Mouse (Mus musculus) left cerebral cortex, adult 11 months (tissue): Measurements from ENCODE around the gene Ica1l.
"Not testable (repeated sequence)": the region's sequence is repeated elsewhere in the genome, so short reads cannot be mapped to it uniquely, and the experiment has no call there.

Source experiments
- DNase-seq: peaks from one replicate; pipeline ENCODE4 v3.0.0; 2022; ENCODE audit warnings: low spot score

Gene Ica1l

DNA sequence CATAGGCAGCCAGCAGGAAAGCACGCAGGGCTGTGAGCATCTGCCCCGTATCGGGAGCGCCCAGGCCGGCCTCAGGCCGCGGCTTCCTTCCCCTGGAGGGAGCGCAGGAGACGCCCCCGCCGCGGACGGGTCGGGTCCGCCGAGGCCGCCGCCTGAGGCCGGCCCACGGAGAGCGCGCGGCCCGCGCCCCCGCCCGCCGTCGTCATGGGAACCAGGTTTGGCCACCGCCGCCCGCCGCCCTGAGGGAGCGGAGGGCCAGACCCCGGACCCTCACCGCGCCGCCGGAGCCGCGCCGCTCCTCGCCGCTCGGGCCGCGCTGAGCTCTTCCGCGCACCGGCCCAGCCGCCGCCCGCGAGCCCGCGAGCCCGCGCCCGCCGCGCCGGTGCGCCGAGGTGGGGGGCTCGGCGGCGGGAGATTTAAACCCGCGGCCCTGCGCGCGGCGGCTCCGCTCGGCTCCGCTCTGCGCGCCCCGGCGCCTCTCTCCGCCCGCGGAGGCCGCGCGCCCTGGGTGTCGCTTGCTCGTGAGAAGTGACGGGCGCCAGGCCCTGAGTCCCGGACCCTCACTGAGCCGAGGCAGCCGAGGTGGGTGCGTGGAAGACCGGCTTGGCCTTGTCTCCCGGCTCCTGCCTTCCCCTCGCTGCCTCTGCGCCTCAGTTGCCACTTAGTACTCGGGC lies at the start of gene Ica1l:
Gene Ica1l, minus strand, starts transcription at position 389 of the 674 bp plus-strand sequence.
- DNase-seq, result no peak

DNA sequence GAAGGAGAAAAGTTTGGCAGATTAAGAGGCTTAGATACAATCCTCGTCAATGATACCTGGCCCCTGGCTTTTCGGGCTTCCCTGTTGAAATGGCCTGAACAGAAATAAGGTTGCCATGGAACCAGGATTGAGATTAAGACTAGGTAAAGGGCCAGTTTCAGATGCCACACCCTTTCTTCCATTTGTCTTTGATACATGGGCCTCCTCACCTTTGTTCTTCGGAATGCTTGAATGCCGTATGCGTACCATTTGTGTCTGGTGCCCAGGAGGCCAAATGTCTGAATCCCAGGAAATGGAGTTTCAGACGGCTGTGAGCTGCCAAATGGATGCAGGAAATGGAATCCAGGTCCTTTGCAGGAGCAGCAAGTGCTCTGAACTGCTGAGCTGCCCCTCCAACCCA lies 33.4 kb upstream of the Ica1l start:
- DNase-seq, result no peak

GRCm38 (mm10) chr1:60075590-60075989 lies 32.6 kb upstream of the Ica1l start:
- no peak for DNase-seq

- DNase-seq, result no peak
Observed at GRCm38 (mm10) chr1:60074935-60075334, 32.0 kb upstream of the Ica1l start.

DNA sequence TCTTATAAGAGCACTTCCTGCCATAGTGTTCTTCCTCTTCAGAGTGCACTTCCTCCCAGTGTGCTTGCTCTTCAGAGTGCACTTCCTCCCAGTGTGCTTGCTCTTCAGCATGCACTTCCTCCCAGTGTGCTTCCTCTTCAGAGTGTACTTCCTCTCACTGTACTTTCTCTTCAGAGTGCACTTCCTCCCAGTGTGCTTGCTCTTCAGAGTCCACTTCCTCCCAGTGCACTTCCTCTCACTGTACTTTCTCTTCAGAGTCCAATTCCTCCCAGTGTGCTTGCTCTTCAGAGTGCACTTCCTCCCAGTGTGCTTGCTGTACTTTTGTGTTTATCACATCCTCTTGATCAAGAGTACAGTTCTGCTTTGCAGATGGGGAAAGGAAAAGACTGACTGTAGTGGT lies 27.7 kb upstream of the Ica1l start:
- not testable (repeated sequence) for DNase-seq

- DNase-seq, result no peak
Observed at GRCm38 (mm10) chr1:60056310-60056709, 13.3 kb upstream of the Ica1l start.

GRCm38 (mm10) chr1:60054659-60055058 lies 11.7 kb upstream of the Ica1l start:
- no peak for DNase-seq

- DNase-seq, result not testable (repeated sequence)
Observed at GRCm38 (mm10) chr1:60047481-60047880, 4.5 kb upstream of the Ica1l start.

DNA sequence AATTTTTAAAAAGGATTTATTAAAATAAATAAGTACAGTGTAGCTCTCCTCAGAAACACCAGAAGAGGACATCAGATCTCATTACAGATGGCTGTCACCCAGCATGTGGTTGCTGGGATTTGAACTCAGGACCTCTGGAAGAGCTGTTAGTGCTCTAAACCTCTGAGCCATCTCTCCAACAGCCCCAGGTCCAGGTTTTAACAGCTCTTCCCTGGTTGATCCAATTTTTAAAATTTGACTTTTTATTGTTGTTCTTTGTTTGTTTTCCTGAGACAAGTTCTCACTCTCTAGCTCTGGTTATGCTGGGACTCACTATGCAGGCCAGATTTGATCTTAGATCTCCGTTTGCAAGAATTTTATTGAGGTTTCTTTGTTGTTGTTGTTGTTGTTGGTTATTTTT lies 1.6 kb upstream of the Ica1l start:
- no peak for DNase-seq

DNA sequence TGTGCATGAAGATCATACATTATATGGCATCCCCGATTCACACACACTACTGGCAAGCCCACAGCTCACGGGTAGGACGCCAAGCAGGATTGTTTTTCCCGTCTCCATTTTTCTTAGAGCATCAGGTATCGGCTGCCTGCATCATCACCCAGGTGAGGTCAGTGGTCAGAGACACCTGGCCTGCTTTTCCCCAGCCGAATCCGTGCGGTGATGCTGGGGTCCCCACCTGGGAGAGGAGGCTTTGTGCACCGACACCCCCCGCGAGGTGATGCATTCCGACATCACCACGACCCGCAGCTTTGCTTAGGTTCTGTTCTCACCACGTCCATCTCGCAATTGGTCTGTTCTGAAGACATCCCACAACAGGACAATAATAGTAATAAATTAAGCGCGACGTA lies 587 bp downstream of the Ica1l start:
- DNase-seq, result no peak

GRCm38 (mm10) chr1:60035044-60035443 lies 7.9 kb downstream of the Ica1l start:
- peak; percentile 54 for DNase-seq

- DNase-seq, result no peak
Observed at GRCm38 (mm10) chr1:60017031-60017469, 25.9 kb downstream of the Ica1l start.

- DNase-seq, result no peak
Observed at GRCm38 (mm10) chr1:60016136-60016611, 26.8 kb downstream of the Ica1l start.

- DNase-seq, result no peak
Observed at GRCm38 (mm10) chr1:60015511-60015910, 27.5 kb downstream of the Ica1l start.

GRCm38 (mm10) chr1:60013779-60014178 lies 29.2 kb downstream of the Ica1l start:
- no peak for DNase-seq

DNA sequence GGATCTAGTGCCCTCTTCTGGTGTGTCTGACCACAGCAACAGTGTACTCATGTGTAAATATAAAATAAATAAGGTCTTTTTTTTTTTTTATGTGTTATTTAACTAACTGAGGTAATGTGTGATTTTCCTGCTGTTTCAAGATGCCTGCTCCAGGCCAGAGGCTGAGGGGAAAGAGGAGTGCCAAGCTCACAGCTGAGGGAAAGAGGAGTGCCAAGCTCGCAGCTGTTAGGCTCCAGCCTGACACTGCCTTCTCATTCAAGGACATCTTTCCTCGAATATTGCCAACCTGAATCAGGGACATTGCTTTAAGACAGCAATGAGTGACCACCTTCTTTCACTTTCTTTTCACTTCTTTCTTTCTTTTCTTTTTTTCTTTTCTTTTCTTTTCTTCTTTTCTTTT lies 34.2 kb downstream of the Ica1l start:
- no peak for DNase-seq

- DNase-seq, result no peak
Observed at GRCm38 (mm10) chr1:60007337-60007736, 35.6 kb downstream of the Ica1l start.

DNA sequence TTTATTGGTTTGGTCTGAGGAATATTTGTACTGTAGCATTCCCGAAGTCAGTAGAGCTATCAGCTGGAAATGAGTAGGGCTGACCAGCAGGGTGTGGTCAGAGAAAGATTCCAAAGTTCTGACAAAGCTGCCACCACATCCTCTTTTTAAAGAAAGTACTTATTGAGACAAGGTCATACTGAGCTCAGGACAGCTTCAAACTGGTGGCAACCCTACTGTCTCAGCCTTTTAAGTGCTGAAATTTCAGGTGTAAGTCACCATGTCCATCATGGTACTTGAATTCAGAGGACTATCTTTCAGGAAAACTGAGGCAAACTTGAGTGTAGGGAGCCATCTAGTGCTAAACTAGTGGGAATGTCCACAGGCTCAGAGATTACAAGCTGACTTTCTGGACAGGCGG lies 42.7 kb downstream of the Ica1l start:
- no peak for DNase-seq

- DNase-seq, result no peak
Observed at GRCm38 (mm10) chr1:59997352-59997751, 45.6 kb downstream of the Ica1l start.

DNA sequence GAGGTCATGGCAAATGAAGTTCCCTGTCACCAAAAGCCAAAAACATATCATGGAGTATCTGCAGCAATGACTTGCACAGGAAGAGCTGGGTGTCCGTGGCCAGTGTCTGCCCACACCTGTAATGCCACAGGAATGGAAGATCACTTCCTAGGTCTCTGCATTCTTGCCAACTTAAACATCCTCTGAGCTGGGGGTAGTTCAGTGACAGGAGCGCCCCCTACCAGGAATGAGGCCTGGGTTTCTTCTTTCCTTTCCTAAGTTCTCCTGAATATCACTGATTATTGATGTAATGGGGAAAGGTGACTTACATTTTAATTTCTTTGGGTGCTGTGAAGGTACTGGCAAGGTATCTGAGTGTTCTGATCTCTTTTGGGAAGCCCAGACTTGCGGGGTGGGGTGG lies 47.3 kb downstream of the Ica1l start:
- DNase-seq, result no peak

- DNase-seq, result peak; percentile 37
Observed at GRCm38 (mm10) chr1:59987399-59988040, 55.5 kb downstream of the Ica1l start.

- no peak for DNase-seq
Observed at GRCm38 (mm10) chr1:59986626-59987025, 56.4 kb downstream of the Ica1l start.

- DNase-seq, result no peak
Observed at GRCm38 (mm10) chr1:59967291-59967690, 75.7 kb downstream of the Ica1l start.
